Mouse (Mus musculus) MEL (cell line): ENCODE data around the gene Polr3k.

Source experiments
- CHD1 ChIP-seq: IDR thresholded peaks from 2 replicates; pipeline ENCODE4 v1.6.1; 2012; ENCODE audit warnings: low read depth, mild to moderate bottlenecking, inconsistent platforms, low read length, improper control_type of control experiment
- CTCF ChIP-seq, 3 experiments: IDR thresholded peaks in 2 of 3; conservative IDR thresholded peaks in 1 of 3; 2 replicates each; pipeline ENCODE4 v1.5.1; 2011 to 2012; ENCODE audit warnings: low read length in 3 of 3, low read depth in 2 of 3, mild to moderate bottlenecking in 2 of 3, improper control_type of control experiment in 1 of 3, inconsistent platforms in 1 of 3, mixed read lengths in 1 of 3, moderate library complexity in 1 of 3; ENCODE audit not compliant: control insufficient read depth in 1 of 3, insufficient read depth in 1 of 3, poor library complexity in 1 of 3, severe bottlenecking in 1 of 3
- HCFC1 ChIP-seq: IDR thresholded peaks from 2 replicates; pipeline ENCODE4 v1.6.1; 2012; ENCODE audit warnings: low read depth, mild to moderate bottlenecking, inconsistent platforms, low read length, improper control_type of control experiment, moderate library complexity
- JUND ChIP-seq: IDR thresholded peaks from 2 replicates; pipeline ENCODE4 v1.6.1; 2011; ENCODE audit warnings: low read depth, mild to moderate bottlenecking, improper control_type of control experiment, low read length
- MAFK ChIP-seq: IDR thresholded peaks from 2 replicates; pipeline ENCODE4 v1.6.1; 2011; ENCODE audit warnings: low read depth, mild to moderate bottlenecking, low read length, improper control_type of control experiment, borderline replicate concordance
- MEF2A ChIP-seq: IDR thresholded peaks from 2 replicates; pipeline ENCODE4 v1.6.1; 2014; ENCODE audit warnings: low read depth, mild to moderate bottlenecking, inconsistent platforms, low read length, improper control_type of control experiment; ENCODE audit not compliant: poor library complexity, insufficient replicate concordance, severe bottlenecking; ENCODE audit errors: extremely low read depth
- MXI1 ChIP-seq: IDR thresholded peaks from 2 replicates; pipeline ENCODE4 v1.6.1; 2011; ENCODE audit warnings: mild to moderate bottlenecking, low read depth, low read length, improper control_type of control experiment
- POLR2A ChIP-seq, 2 experiments: IDR thresholded peaks; 2 replicates each; pipeline ENCODE4 v1.6.1; 2011 to 2012; ENCODE audit warnings: low read length in 2 of 2, mild to moderate bottlenecking in 2 of 2, control low read depth in 1 of 2, improper control_type of control experiment in 1 of 2, low read depth in 1 of 2, moderate library complexity in 1 of 2; ENCODE audit not compliant: control insufficient read depth in 1 of 2, insufficient read depth in 1 of 2, poor library complexity in 1 of 2
- TBP ChIP-seq: IDR thresholded peaks from 2 replicates; pipeline ENCODE4 v1.8.0; 2011; ENCODE audit warnings: low read depth, low read length, improper control_type of control experiment
- TCF12 ChIP-seq: IDR thresholded peaks from 2 replicates; pipeline ENCODE4 v1.6.1; 2014; ENCODE audit warnings: low read depth, mild to moderate bottlenecking, inconsistent platforms, low read length, improper control_type of control experiment, moderate library complexity
- USF2 ChIP-seq, 2 experiments: IDR thresholded peaks; 2 replicates each; pipeline ENCODE4 v1.6.1; 2011 to 2012; ENCODE audit warnings: improper control_type of control experiment in 2 of 2, low read length in 2 of 2, borderline replicate concordance in 1 of 2, inconsistent platforms in 1 of 2, low read depth in 1 of 2, mild to moderate bottlenecking in 1 of 2; ENCODE audit not compliant: insufficient read depth in 1 of 2

DNA sequence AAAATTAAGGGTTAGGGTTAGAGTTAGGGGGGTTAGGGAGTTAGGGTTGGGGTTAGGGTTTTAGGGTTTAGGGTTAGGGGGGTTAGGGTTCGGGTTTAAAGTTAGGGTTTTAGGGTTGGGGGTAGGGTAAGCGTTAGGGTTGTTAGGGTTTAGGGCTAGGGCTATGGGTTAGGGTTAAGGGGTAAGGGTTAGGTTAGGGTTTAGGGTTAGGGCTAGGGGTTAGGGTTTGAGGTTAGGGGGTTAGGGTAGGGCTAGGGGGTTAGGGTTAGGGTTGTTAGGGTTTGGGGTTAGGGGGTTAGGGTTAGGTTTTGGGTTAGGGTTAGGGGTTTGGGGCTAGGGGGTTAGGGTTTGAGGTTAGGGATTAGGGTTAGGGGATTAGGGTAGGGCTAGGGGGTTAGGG lies 6.9 kb downstream of the Polr3k start:
- TF ChIP-seq MEF2A (no peak), POLR2A (IDR thresholded peaks at IDR 0.05; ENCODE audit: control insufficient read depth in 1 of 2, insufficient read depth in 1 of 2, low read depth in 1 of 2, low read length in 2 of 2, poor library complexity in 1 of 2) (no peak), CTCF (IDR thresholded peaks at IDR 0.05 in 2 of 3, conservative IDR thresholded peaks at IDR 0.05 in 1 of 3; ENCODE audit: control insufficient read depth in 1 of 3, insufficient read depth in 1 of 3, low read depth in 2 of 3, low read length in 3 of 3, poor library complexity in 1 of 3, severe bottlenecking in 1 of 3) (no peak), TBP (no peak), USF2 (IDR thresholded peaks at IDR 0.05; ENCODE audit: borderline replicate concordance in 1 of 2, insufficient read depth in 1 of 2, low read depth in 1 of 2, low read length in 2 of 2) (no peak), CHD1 (no peak), MXI1 (no peak), JUND (no peak), MAFK (no peak), HCFC1 (no peak), TCF12 (no peak)
